Mouse (Mus musculus) left cerebral cortex, adult 8-10 months (tissue): Measurements from ENCODE around the gene Olfr893. TPM values are rescaled to one million over a fixed set of nuclear protein-coding genes. Genes with fewer than 3 reads are reported as not detected.
"Not testable (repeated sequence)": the region's sequence is repeated elsewhere in the genome, so short reads cannot be mapped to it uniquely, and the experiment has no call there.

Experiments
- DNase-seq, 2 experiments: peaks; one replicate each; pipeline ENCODE4 v3.0.0; 2022; ENCODE audit warnings: low spot score in 2 of 2
- total RNA-seq, 4 experiments: library from RNA; stranded (reverse); gene quantifications; 2 replicates each; pipeline ENCODE4 v1.2.4; 2022

Olfr893 gene
- total RNA-seq: not detected

DNA sequence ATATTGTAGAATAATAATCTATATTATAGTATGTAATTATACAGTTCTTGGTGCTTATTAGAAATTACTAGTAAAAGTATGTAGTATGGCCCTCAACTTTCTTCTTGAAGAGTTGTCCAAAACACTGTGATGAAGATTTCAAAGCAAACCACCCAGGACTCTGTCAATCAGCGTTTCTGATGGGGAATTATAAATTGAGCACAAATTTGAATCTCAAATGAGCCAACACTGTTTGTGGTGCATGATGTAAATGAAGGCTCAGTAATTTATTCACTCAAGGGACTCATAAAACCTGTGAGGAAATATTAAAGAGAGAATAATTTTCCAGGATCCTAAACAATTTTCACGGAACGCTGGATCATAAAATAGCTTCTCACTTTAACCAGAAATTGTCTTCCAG is at the start of gene Olfr893:
Olfr893 (plus strand) TSS at position 301 of the 400 bp plus-strand sequence.
- DNase-seq: no peak

DNA sequence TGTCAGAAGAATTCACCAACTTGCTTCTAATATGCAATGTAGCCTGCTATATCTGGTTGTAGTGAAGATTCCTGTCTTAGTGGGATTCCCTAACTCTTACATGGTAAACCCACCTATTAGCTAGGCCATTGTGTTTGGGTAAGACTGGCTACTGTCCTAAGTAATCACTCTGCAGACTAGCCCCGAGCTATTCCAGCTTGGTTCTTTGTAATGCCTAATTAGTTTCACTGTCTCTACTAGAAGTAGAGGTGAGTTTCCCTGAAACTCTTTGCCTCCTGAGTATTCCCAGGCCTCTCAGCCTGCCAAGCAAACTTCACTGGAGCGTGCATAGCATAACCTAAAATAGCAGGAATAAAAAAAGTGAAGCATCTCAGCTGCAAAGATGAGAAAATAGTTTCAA is 39.8 kb upstream of the Olfr893 start:
- DNase-seq: not testable (repeated sequence)

DNA sequence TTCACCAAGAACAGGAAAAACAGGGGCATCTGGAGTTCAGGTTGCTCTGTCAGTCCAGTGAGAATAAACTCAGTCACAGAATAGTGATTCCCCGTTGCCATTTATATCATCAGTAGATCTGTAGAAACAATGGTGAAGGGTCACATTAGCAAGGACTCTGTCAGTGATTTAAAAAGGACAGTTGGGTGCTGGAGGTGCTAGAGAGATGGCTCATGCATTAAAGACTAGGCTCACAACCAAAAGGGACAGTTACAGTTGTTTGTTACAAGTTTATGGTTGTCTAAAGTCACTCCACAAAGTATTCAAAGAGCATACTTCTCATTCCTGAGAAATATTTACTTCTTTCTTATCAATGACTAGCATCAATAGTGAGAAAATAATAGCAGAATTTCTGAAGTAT is 27.4 kb upstream of the Olfr893 start, which contains the start of gene Olfr891:
Olfr891 (minus strand) TSS at position 101 of the 400 bp plus-strand sequence.
- DNase-seq: no peak

DNA sequence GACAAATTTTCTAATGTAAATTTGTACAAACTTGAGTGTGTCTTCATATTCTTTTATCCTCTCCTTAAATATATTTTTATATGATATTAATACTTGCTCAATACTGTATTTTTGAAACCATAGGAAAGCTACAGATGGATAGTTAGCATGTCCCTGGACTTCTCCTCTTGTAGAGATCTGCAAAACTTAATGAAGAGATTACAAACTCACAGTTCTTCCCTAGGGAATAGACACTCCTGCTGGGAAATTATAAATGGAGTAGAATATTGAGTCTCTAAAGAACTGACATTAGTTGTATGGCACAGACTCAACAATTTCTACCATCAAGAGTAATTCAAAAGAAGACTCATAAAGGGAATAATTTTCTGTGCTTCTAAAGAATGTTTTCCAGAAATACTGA is 9.6 kb downstream of the Olfr893 start, which contains the start of gene Olfr894:
Olfr894 (plus strand) TSS at position 301 of the 400 bp plus-strand sequence.
- no peak for DNase-seq

DNA sequence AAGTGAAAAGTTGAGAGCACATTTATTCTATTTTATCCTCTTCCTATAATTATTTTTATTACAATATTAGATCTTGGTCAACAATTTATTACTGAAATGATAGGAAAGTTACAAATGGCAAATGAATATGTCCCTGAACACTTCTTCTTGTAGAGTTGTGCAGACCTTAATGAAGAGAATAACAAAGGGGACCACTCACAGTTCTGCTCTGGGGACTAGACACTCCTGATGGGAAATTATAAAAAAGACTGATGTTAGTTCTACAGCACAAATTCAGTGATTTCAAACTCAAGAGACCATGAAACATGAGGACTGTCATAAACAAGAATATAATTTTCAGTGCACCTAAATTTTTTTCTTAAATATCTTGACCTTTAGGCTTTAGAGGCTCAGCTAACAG is 44.3 kb downstream of the Olfr893 start, which contains the start of gene Olfr143:
Olfr143 (plus strand) TSS at position 301 of the 400 bp plus-strand sequence.
- DNase-seq: no peak

Other genes starting within 250 kb of the Olfr893 start
- gene Olfr881, start 216.5 kb upstream of the Olfr893 start, total RNA-seq: not detected
- under 1 TPM in 1 of 4 experiments, not detected in 3; 0.41 TPM for gene Olfr883, start 182.6 kb upstream of the Olfr893 start, total RNA-seq
- gene Olfr884, start 161.8 kb upstream of the Olfr893 start, total RNA-seq: not detected
- gene Olfr885, start 147.0 kb upstream of the Olfr893 start, total RNA-seq: not detected
- not detected for gene Olfr887, start 124.3 kb upstream of the Olfr893 start, total RNA-seq
- gene Olfr888, start 100.2 kb upstream of the Olfr893 start, total RNA-seq: not detected
- under 1 TPM in 1 of 4 experiments, not detected in 3; 0.07 TPM for gene Olfr889, start 93.2 kb upstream of the Olfr893 start, total RNA-seq
- not detected for gene Olfr890, start 65.8 kb upstream of the Olfr893 start, total RNA-seq
- not detected for gene Olfr891, start 27.5 kb upstream of the Olfr893 start, total RNA-seq
- not detected for gene Olfr894, start 9.7 kb downstream of the Olfr893 start, total RNA-seq
- not detected for gene Olfr143, start 44.4 kb downstream of the Olfr893 start, total RNA-seq
- gene Olfr895, start 59.5 kb downstream of the Olfr893 start, total RNA-seq: not detected
- gene Olfr896-ps1, start 82.7 kb downstream of the Olfr893 start, total RNA-seq: not detected
- gene Olfr25, start 120.7 kb downstream of the Olfr893 start, total RNA-seq: not detected
- gene Olfr898, start 140.0 kb downstream of the Olfr893 start, total RNA-seq: not detected
- not detected for gene Olfr250, start 158.5 kb downstream of the Olfr893 start, total RNA-seq
- gene Olfr251, start 168.7 kb downstream of the Olfr893 start, total RNA-seq: not detected
- gene Olfr147, start 193.3 kb downstream of the Olfr893 start, total RNA-seq: not detected
- not detected for gene Olfr901, start 221.1 kb downstream of the Olfr893 start, total RNA-seq
- not detected for gene Olfr902, start 239.3 kb downstream of the Olfr893 start, total RNA-seq